Mouse (Mus musculus): Measurements from ENCODE around the gene Sh3rf1.
"Not testable (repeated sequence)": the region's sequence is repeated elsewhere in the genome, so short reads cannot be mapped to it uniquely, and the experiment has no call there.

Gene Sh3rf1

GRCm38 (mm10) chr8:61403266-61404177, 179.8 kb downstream of the Sh3rf1 start:
- DNase-seq (ENCODE audit: extremely low read depth, low read depth, low spot score) = no peak

- peak; percentile 19 for DNase-seq (ENCODE audit: extremely low read depth, low read depth, low spot score)
Measured at GRCm38 (mm10) chr8:61404178-61404560, 180.5 kb downstream of the Sh3rf1 start.

GRCm38 (mm10) chr8:61409081-61409480, 185.4 kb downstream of the Sh3rf1 start:
- no peak for DNase-seq (ENCODE audit: extremely low read depth, low read depth, low spot score)

- DNase-seq (ENCODE audit: extremely low read depth, low read depth, low spot score) = not testable (repeated sequence)
Measured at GRCm38 (mm10) chr8:61409712-61410111, 186.0 kb downstream of the Sh3rf1 start.

GRCm38 (mm10) chr8:61419521-61419920, 195.8 kb downstream of the Sh3rf1 start:
- DNase-seq (ENCODE audit: extremely low read depth, low read depth, low spot score) = no peak

- no peak for DNase-seq (ENCODE audit: extremely low read depth, low read depth, low spot score)
Measured at GRCm38 (mm10) chr8:61420166-61420565, 196.5 kb downstream of the Sh3rf1 start.

- no peak for DNase-seq (ENCODE audit: extremely low read depth, low read depth, low spot score)
Measured at GRCm38 (mm10) chr8:61421606-61422005, 197.9 kb downstream of the Sh3rf1 start.

GRCm38 (mm10) chr8:61425125-61425524, 201.5 kb downstream of the Sh3rf1 start:
- no peak for DNase-seq (ENCODE audit: extremely low read depth, low read depth, low spot score)

- DNase-seq (ENCODE audit: extremely low read depth, low read depth, low spot score) = no peak
Measured at GRCm38 (mm10) chr8:61426072-61426471, 202.4 kb downstream of the Sh3rf1 start.

GRCm38 (mm10) chr8:61426671-61427070, 203.0 kb downstream of the Sh3rf1 start:
- no peak for DNase-seq (ENCODE audit: extremely low read depth, low read depth, low spot score)

- no peak for DNase-seq (ENCODE audit: extremely low read depth, low read depth, low spot score)
Measured at GRCm38 (mm10) chr8:61427916-61428681, 204.4 kb downstream of the Sh3rf1 start.

- no peak for DNase-seq (ENCODE audit: extremely low read depth, low read depth, low spot score)
Measured at GRCm38 (mm10) chr8:61428821-61429482, 205.3 kb downstream of the Sh3rf1 start.

GRCm38 (mm10) chr8:61435481-61435880, 211.8 kb downstream of the Sh3rf1 start:
- no peak for DNase-seq (ENCODE audit: extremely low read depth, low read depth, low spot score)

- no peak for DNase-seq (ENCODE audit: extremely low read depth, low read depth, low spot score)
Measured at GRCm38 (mm10) chr8:61436147-61436546, 212.5 kb downstream of the Sh3rf1 start.

GRCm38 (mm10) chr8:61436586-61437304, 213.1 kb downstream of the Sh3rf1 start:
- DNase-seq (ENCODE audit: extremely low read depth, low read depth, low spot score) = no peak

GRCm38 (mm10) chr8:61437305-61437605, 213.6 kb downstream of the Sh3rf1 start:
- DNase-seq (ENCODE audit: extremely low read depth, low read depth, low spot score) = no peak

- peak; percentile 90 for DNase-seq (ENCODE audit: extremely low read depth, low read depth, low spot score)
Measured at GRCm38 (mm10) chr8:61442988-61443387, 219.3 kb downstream of the Sh3rf1 start.

GRCm38 (mm10) chr8:61444358-61444757, 220.7 kb downstream of the Sh3rf1 start:
- DNase-seq (ENCODE audit: extremely low read depth, low read depth, low spot score) = no peak

All from fat pad, adult 2 months (tissue).